Mouse (Mus musculus) heart, embryonic 12.5 days (tissue): ENCODE measurements around the gene Galnt16. TPM values are rescaled to one million over a fixed set of nuclear protein-coding genes. Genes with fewer than 3 reads are reported as not detected.

Experiments
- ATAC-seq: fragments of 200-750 bp; cut with Nextera tagmentation; 2 replicates; pipeline ENCODE4 v1.8.0; 2017; ENCODE audit warnings: moderate TSS enrichment, moderate library complexity; ENCODE audit not compliant: insufficient number of reproducible peaks, low FRiP score
- H3K27ac ChIP-seq: fragments of 300-500 bp; sonication (generic); 2 replicates; pipeline ENCODE4 v1.5.1; 2016; ENCODE audit warnings: mild to moderate bottlenecking, moderate library complexity; ENCODE audit not compliant: poor library complexity, severe bottlenecking
- H3K27me3 ChIP-seq: fragments of 300-500 bp; sonication (generic); replicated peaks from 2 replicates; pipeline ENCODE4 v1.6.1; 2016; ENCODE audit warnings: mild to moderate bottlenecking, moderate library complexity
- H3K36me3 ChIP-seq: fragments of 300-500 bp; sonication (generic); 2 replicates; pipeline ENCODE4 v1.6.1; 2016; ENCODE audit warnings: mild to moderate bottlenecking, moderate library complexity
- H3K4me1 ChIP-seq: fragments of 300-500 bp; sonication (generic); replicated peaks from 2 replicates; pipeline ENCODE4 v1.6.1; 2016; ENCODE audit warnings: mild to moderate bottlenecking
- H3K4me2 ChIP-seq: fragments of 300-500 bp; sonication (generic); 2 replicates; pipeline ENCODE4 v1.6.1; 2016; ENCODE audit warnings: mild to moderate bottlenecking, moderate library complexity
- H3K4me3 ChIP-seq: fragments of 300-500 bp; sonication (generic); 2 replicates; pipeline ENCODE4 v1.5.1; 2016; ENCODE audit warnings: mild to moderate bottlenecking
- H3K9ac ChIP-seq: fragments of 300-500 bp; sonication (generic); 2 replicates; pipeline ENCODE4 v1.6.1; 2016; ENCODE audit warnings: mild to moderate bottlenecking, moderate library complexity
- H3K9me3 ChIP-seq: fragments of 300-500 bp; sonication (generic); replicated peaks from 2 replicates; pipeline ENCODE4 v1.6.1; 2016; ENCODE audit warnings: mild to moderate bottlenecking, moderate library complexity
- WGBS: fragments of 180-500 bp; shearing (Covaris S2); methylation state at CpG from one replicate; pipeline ENCODE4 v1.1.7; 2016; 5-methylcytosine and 5-hydroxymethylcytosine counted together
- polyA plus RNA-seq: library from polyadenylated mRNA; unstranded; fragments of >200 nt; fragmentation: Nextera tagmentation; extraction: Ambion mirVana; gene quantifications from 2 replicates; pipeline ENCODE4 v1.2.1, GENCODE M21; 2016

Gene Galnt16
- polyA plus RNA-seq, 1 experiment from 2014 or later = 2.1 TPM

DNA sequence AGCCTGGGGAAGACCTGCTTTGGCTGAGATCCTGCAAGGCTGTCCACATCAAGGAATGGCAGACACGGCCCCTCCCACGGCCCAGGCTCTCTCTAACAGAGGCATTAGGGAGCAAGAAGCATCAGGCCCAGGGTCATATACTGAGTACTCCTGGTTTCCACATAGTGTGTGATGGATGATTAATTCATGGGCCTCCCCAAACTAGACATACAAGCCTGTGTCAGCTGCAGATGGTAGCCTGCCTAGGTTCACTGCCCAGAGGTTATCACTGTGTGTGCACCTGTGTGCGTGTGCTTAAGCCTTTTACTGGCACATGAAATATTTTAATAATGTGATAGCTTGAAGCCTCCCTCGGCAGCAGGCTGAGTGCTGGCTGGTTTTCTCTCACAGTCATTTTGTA lies 77.9 kb downstream of the Galnt16 start:
- Histone ChIP-seq H3K4me3 (no peak overlapping the region), H3K9ac (no peak overlapping the region), H3K27me3 (no peaks in the 10 kb centered on the region), H3K27ac (no peak overlapping the region), H3K4me2 (no peak overlapping the region), H3K36me3 (no peaks in the 10 kb centered on the region), H3K9me3 (no peaks in the 10 kb centered on the region), H3K4me1 (peaks cover 17% of the 10 kb centered on the region)
- WGBS = 72% methylated on average over 4 of the region's 4 CpGs
- ATAC-seq = no peak

- Histone ChIP-seq H3K27ac (no peak overlapping the region), H3K4me1 (peaks cover 20% of the 10 kb centered on the region), H3K9ac (no peak overlapping the region), H3K4me3 (no peak overlapping the region), H3K4me2 (no peak overlapping the region), H3K9me3 (no peaks in the 10 kb centered on the region), H3K27me3 (no peaks in the 10 kb centered on the region), H3K36me3 (no peaks in the 10 kb centered on the region)
- 43% methylated on average over 7 of the region's 7 CpGs for WGBS
- ATAC-seq = no peak
Observed at GRCm38 (mm10) chr12:80598236-80598635, 80.2 kb downstream of the Galnt16 start.

DNA sequence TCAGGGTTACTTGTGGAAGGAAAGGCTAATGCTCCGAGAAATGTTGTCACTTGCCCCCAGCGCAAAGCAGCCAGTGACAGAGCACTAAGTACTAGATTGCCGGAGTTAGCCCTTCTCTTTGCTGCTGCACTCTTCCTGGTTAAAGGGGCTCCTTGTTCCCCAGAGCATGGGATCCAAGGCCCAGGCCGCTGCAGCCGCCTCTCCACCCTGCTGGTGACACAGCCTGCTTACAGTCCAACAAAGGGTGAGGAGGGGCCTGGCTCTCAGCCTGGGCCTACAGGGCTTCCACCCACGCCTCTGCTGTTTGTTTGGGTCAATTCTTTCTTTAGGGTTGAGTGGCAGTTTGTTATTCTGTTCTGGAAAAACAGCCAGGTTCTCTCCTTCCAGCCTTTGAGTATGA lies 80.7 kb downstream of the Galnt16 start:
- 63% methylated on average over 6 of the region's 6 CpGs for WGBS
- no peak overlapping the region for H3K4me3 ChIP-seq
- no peaks in the 10 kb centered on the region for H3K9me3 ChIP-seq
- H3K36me3 ChIP-seq = no peaks in the 10 kb centered on the region
- no peaks in the 10 kb centered on the region for H3K27me3 ChIP-seq
- H3K9ac ChIP-seq = no peak overlapping the region
- H3K4me2 ChIP-seq = no peak overlapping the region
- ATAC-seq = no peak
- no peak overlapping the region for H3K27ac ChIP-seq
- H3K4me1 ChIP-seq = peaks cover 24% of the 10 kb centered on the region

DNA sequence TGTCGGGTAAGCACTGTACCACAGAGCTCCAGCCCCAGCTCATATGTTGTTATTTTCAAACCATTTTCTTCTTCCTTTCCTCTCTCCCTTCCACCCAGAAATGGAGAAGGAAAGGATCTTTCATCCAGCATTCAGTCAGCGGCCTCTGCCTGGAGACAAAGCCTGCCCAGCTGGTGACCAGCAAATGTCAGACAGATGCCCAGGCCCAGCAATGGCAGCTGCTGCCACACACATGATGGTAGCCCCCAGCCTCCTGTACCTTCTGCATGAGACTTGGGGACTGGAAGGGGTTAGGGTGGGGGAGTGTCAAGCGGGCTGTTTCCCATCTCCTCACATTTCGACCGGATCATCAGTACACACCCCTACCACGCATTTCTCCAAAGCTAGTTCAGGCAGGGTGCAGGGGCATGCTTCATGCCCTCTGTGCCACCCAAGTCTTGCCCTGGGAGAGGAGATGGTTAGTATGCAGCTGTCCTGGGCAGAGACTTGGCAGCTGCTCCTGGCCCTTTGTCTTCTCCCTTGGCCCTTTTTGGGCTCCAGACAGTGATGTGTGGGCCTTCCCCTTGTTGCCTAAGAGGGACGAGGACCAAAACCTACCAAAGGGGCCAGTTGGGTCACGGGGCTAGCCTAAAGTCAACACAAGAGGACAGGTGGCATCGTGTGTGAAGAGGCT lies 83.7 kb downstream of the Galnt16 start:
- H3K4me2 ChIP-seq = no peak overlapping the region
- no peaks in the 10 kb centered on the region for H3K36me3 ChIP-seq
- H3K27ac ChIP-seq = no peak overlapping the region
- 80% methylated on average over 9 of the region's 9 CpGs for WGBS
- H3K9ac ChIP-seq = no peak overlapping the region
- no peak for ATAC-seq
- no peak overlapping the region for H3K4me3 ChIP-seq
- no peaks in the 10 kb centered on the region for H3K27me3 ChIP-seq
- H3K4me1 ChIP-seq = peaks cover 27% of the 10 kb centered on the region
- H3K9me3 ChIP-seq = no peaks in the 10 kb centered on the region

DNA sequence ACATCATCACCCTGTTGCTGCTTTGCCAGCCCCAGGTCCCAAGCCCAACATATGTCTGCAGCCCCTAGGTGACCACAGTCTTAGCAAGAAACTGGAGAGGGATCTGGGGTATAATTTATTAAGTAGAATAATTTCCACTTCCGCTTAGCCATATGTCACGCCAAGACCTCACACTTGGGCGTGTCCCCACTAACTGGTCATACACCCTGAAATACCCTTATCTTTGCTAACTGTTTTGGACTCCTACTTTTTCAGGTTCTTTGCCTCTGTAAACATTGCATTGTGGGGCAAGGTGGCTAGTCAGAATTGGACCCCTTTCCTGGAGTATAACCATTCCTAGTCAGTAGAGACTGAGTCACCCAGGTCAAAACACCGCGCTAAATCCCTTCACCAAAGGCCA lies 84.4 kb downstream of the Galnt16 start:
- Histone ChIP-seq H3K4me2 (no peak overlapping the region), H3K9ac (no peak overlapping the region), H3K36me3 (no peaks in the 10 kb centered on the region), H3K27me3 (no peaks in the 10 kb centered on the region), H3K4me1 (peaks cover 27% of the 10 kb centered on the region), H3K27ac (no peak overlapping the region), H3K9me3 (no peaks in the 10 kb centered on the region), H3K4me3 (no peak overlapping the region)
- WGBS = 94% methylated on average over 5 of the region's 5 CpGs
- no peak for ATAC-seq

- WGBS = 38% methylated on average over 4 of the region's 4 CpGs
- ATAC-seq = peak; percentile 55; the same call in 1 of the 2 replicates
- no peak overlapping the region for H3K27ac ChIP-seq
- H3K36me3 ChIP-seq = no peaks in the 10 kb centered on the region
- no peak overlapping the region for H3K4me3 ChIP-seq
- no peaks in the 10 kb centered on the region for H3K9me3 ChIP-seq
- H3K4me1 ChIP-seq = peaks cover 27% of the 10 kb centered on the region
- no peaks in the 10 kb centered on the region for H3K27me3 ChIP-seq
- no peak overlapping the region for H3K4me2 ChIP-seq
- no peak overlapping the region for H3K9ac ChIP-seq
Observed at GRCm38 (mm10) chr12:80603566-80603965, 85.5 kb downstream of the Galnt16 start.

DNA sequence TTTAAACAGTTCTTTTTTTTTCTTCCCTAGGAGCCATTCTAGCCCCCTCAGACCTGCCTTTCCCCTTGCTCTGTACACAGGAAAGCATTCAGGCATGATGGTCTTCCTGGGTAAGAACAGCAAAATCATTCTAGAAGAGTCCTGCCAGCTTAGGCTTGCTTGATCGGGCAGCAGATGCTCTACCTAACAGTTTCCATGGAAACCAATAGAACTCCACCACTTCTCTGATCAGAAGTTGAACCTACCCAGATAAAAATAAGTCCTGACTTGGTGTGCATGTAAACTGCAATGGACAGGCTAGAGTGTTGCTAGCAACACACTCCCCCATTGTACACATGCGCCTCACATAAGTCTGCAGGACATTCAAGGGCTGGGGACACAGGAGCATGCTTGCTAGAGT lies 86.1 kb downstream of the Galnt16 start:
- Histone ChIP-seq H3K4me1 (peaks cover 27% of the 10 kb centered on the region), H3K27ac (no peak overlapping the region), H3K4me2 (no peak overlapping the region), H3K27me3 (no peaks in the 10 kb centered on the region), H3K4me3 (no peak overlapping the region), H3K9me3 (no peaks in the 10 kb centered on the region), H3K9ac (no peak overlapping the region), H3K36me3 (no peaks in the 10 kb centered on the region)
- 86% methylated on average over 2 of the region's 2 CpGs for WGBS
- no peak for ATAC-seq

- H3K27ac ChIP-seq = no peak overlapping the region
- peaks cover 24% of the 10 kb centered on the region for H3K4me1 ChIP-seq
- no peaks in the 10 kb centered on the region for H3K27me3 ChIP-seq
- no peak for ATAC-seq
- H3K4me3 ChIP-seq = no peak overlapping the region
- no peak overlapping the region for H3K4me2 ChIP-seq
- H3K36me3 ChIP-seq = no peaks in the 10 kb centered on the region
- no peak overlapping the region for H3K9ac ChIP-seq
- 76% methylated on average over 1 of the region's 1 CpGs for WGBS
- no peaks in the 10 kb centered on the region for H3K9me3 ChIP-seq
Observed at GRCm38 (mm10) chr12:80608576-80608975, 90.5 kb downstream of the Galnt16 start.

DNA sequence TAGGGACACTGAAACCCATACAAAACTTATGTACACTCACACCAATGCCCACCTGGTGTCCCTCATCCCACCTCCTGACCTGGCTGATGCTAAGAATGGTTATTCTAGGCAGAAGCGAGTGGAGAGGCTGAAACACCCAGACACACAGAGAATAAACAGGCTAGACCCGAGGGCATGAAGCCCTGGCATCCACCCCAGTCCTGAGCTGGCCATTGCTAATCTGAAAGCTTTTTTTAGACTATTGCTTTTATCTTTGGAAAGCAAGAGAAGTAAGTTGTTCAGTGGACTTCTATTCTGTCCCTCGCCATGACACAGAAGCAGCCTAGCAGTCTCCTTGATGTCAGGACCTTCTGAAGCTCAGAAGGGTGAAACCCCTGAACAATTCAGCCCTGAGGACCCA lies 91.9 kb downstream of the Galnt16 start:
- H3K4me1 ChIP-seq = peaks cover 11% of the 10 kb centered on the region
- no peak overlapping the region for H3K4me2 ChIP-seq
- 27% methylated on average over 3 of the region's 3 CpGs for WGBS
- no peaks in the 10 kb centered on the region for H3K36me3 ChIP-seq
- no peak overlapping the region for H3K9ac ChIP-seq
- H3K9me3 ChIP-seq = no peaks in the 10 kb centered on the region
- peak overlapping the region; percentile 57 for H3K27ac ChIP-seq
- no peaks in the 10 kb centered on the region for H3K27me3 ChIP-seq
- ATAC-seq = no peak
- H3K4me3 ChIP-seq = no peak overlapping the region

DNA sequence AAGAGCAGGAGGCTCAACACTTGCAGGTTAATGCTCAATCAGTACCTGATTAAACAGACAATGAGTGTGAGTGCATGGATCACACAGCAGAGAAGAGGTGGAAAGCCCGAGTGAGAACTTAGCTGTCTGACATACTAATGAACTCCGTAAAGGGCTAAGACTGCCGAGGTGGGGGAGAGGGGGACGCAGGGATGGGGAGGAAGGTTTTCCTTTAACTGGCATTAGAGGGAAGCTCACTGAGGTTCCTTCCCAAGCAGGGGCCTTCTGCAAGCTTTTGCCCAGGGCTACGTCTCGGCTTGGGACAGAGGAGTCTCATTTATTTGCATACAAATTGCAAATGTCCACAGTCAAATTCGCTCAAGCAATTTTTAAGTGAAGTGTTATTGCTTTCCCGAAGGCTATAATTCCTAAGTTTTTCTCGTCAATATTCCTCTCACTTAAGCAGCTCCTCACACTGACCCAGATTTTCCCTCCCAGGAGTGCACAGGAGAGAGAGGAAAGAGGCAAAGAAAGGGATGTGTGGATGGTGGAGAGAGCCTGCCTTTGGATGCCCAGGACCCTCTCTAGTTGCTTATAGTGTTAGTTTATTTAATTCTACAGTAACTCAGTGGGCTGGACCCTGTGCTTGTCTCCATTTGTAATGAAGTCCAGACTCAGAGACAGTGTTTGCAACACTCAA lies 94.2 kb downstream of the Galnt16 start:
- no peaks in the 10 kb centered on the region for H3K36me3 ChIP-seq

DNA sequence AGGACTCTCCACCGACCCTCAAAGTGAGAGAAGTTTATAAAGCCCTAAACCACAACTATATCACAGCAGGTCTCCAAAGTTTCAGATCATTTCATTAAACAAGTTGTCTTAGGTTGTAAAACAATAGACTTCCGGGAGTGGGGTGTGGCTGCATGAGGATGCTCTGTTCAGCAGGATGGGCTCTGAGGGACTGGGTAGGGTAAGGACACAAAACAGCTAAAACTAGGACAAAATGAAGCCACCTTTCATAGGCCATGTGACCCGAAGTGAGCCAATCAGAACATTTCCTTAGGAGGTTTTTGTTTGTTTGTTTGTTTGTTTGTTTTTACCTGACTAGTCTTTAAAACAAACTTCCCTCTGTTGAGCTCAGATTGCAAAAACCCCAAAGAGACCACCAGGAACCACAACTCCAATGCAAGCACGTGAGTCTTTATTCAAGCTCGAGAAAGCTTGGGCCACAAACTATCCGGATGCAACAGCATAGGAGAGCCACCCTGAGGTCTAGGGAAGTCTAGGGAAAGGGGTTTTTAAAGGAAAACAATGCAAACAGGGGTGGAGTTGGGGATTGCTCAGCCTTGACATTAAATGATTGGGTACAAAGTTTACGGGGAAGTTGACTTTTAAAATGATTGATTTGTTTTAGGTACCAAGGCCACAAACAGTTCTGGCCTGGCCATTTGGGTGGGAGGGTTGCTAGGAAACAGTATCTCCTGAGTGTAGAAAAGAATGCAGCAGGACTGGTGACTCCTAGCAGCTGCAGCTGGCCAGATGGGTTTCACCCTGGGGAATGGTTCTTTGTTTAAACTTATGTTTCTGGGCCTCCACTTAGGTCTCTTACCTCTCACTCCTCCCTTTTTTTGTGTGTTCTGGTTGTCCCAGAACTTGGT lies 97.5 kb downstream of the Galnt16 start:
- Histone ChIP-seq H3K27ac (no peak overlapping the region), H3K9me3 (no peaks in the 10 kb centered on the region), H3K4me2 (no peak overlapping the region), H3K27me3 (no peaks in the 10 kb centered on the region), H3K9ac (no peak overlapping the region), H3K4me1 (peaks cover 11% of the 10 kb centered on the region; the same call in 1 of the 2 replicates), H3K36me3 (no peaks in the 10 kb centered on the region), H3K4me3 (no peak overlapping the region)
- ATAC-seq = no peak
- WGBS = 49% methylated on average over 7 of the region's 7 CpGs

More for the DNA sequence above, 94.2 kb downstream of the Galnt16 start:
- H3K4me1 ChIP-seq = peaks cover 20% of the 10 kb centered on the region
- no peaks in the 10 kb centered on the region for H3K9me3 ChIP-seq
- no peak overlapping the region for H3K27ac ChIP-seq
- no peak for ATAC-seq
- whole genome bisulfite sequencing = 76% methylated on average over 9 of the region's 9 CpGs
- H3K9ac ChIP-seq = no peak overlapping the region
- no peak overlapping the region for H3K4me2 ChIP-seq
- no peak overlapping the region for H3K4me3 ChIP-seq
- H3K27me3 ChIP-seq = no peaks in the 10 kb centered on the region
